Mouse (Mus musculus) thymus, adult 2 months (tissue): ENCODE results near the gene Olfr684.

ENCODE experiments used
- CTCF ChIP-seq: fragments of 200-500 bp; IDR thresholded peaks from 2 replicates; pipeline ENCODE4 v1.5.1; 2012; ENCODE audit warnings: mild to moderate bottlenecking, control low read depth, low read length, moderate library complexity, borderline replicate concordance; ENCODE audit not compliant: control insufficient read depth, poor library complexity, insufficient read depth; ENCODE audit errors: extremely low read depth
- POLR2A ChIP-seq: fragments of 200-500 bp; IDR thresholded peaks from 2 replicates; pipeline ENCODE4 v1.6.1; 2012; ENCODE audit warnings: mild to moderate bottlenecking, low read length, control low read depth, moderate library complexity; ENCODE audit not compliant: control insufficient read depth, poor library complexity, insufficient read depth; ENCODE audit errors: extremely low read depth

GRCm38 (mm10) chr7:105185912-105186311 lies 22.5 kb upstream of the Olfr684 start, which contains the start of gene Olfr685:
- TF ChIP-seq POLR2A (no peak), CTCF (no peak)
